Mouse (Mus musculus) lung, embryonic 15.5 days (tissue): ENCODE measurements around the gene Cd9. TPM values are rescaled to one million over a fixed set of nuclear protein-coding genes. Genes with fewer than 3 reads are reported as not detected.
A peak's percentile ranks its signal among the peaks of the same experiment; 100 is the strongest.

Source experiments
- ATAC-seq: fragments of 200-750 bp; cut with Nextera tagmentation; 2 replicates; pipeline ENCODE4 v1.8.0; 2017; ENCODE audit warnings: moderate number of reproducible peaks, borderline replicate concordance; ENCODE audit not compliant: low FRiP score, low TSS enrichment; ENCODE audit errors: extremely low read depth
- H3K27ac ChIP-seq: fragments of 300-500 bp; sonication (generic); 2 replicates; pipeline ENCODE4 v1.5.1; 2015; ENCODE audit warnings: moderate library complexity, mild to moderate bottlenecking, inconsistent platforms
- H3K27me3 ChIP-seq: fragments of 300-500 bp; sonication (generic); 2 replicates; pipeline ENCODE4 v1.6.1; 2015; ENCODE audit warnings: inconsistent platforms
- H3K36me3 ChIP-seq: fragments of 300-500 bp; sonication (generic); 2 replicates; pipeline ENCODE4 v1.6.1; 2015; ENCODE audit warnings: inconsistent platforms
- H3K4me1 ChIP-seq: fragments of 300-500 bp; sonication (generic); 2 replicates; pipeline ENCODE4 v1.6.1; 2015; ENCODE audit warnings: inconsistent platforms
- H3K4me2 ChIP-seq: fragments of 300-500 bp; sonication (generic); 2 replicates; pipeline ENCODE4 v1.6.1; 2015; ENCODE audit warnings: inconsistent platforms, mild to moderate bottlenecking, moderate library complexity
- H3K4me3 ChIP-seq: fragments of 300-500 bp; sonication (generic); 2 replicates; pipeline ENCODE4 v1.5.1; 2015; ENCODE audit warnings: mild to moderate bottlenecking, inconsistent platforms
- H3K9ac ChIP-seq: fragments of 300-500 bp; sonication (generic); 2 replicates; pipeline ENCODE4 v1.6.1; 2015; ENCODE audit warnings: inconsistent platforms
- H3K9me3 ChIP-seq: fragments of 300-500 bp; sonication (generic); 2 replicates; pipeline ENCODE4 v1.6.1; 2016; ENCODE audit warnings: inconsistent platforms
- WGBS: fragments of 180-500 bp; shearing (Covaris S2); methylation state at CpG from one replicate; pipeline ENCODE4 v1.1.7; 2015; 5-methylcytosine and 5-hydroxymethylcytosine counted together
- polyA plus RNA-seq: library from polyadenylated mRNA; unstranded; fragments of >200 nt; fragmentation: Nextera tagmentation; extraction: Ambion mirVana; gene quantifications from 2 replicates; pipeline ENCODE4 v1.2.1, GENCODE M21; 2015

Gene Cd9
- polyA plus RNA-seq, 1 experiment from 2014 or later = 250 TPM

DNA sequence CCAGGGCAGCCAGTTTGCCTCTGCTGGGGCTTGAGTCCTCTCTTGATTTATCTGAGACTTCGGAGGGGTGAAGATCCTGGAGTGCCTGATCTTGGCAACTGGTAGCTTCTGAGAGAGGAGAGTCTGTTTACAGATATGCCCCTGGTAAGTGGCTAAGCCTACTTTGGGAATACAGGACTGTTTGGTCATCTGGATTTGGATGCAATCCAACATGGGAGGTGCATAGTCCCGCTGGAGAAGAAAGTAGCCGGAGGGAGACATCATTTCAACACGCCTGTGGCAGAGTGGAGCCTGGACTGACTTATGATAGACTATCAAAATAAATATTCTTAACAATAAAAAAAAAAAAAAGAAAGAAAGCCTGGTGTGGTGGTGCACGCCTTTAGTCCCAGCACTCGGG lies 64.8 kb downstream of the Cd9 start:
- no peak for ATAC-seq
- H3K4me2 ChIP-seq = no peak overlapping the region
- no peak overlapping the region for H3K9ac ChIP-seq
- H3K27me3 ChIP-seq = no peaks in the 10 kb centered on the region
- H3K27ac ChIP-seq = no peak overlapping the region
- WGBS = 43% methylated on average over 6 of the region's 6 CpGs
- H3K36me3 ChIP-seq = no peaks in the 10 kb centered on the region
- no peaks in the 10 kb centered on the region for H3K9me3 ChIP-seq
- H3K4me3 ChIP-seq = no peak overlapping the region
- peaks cover 12% of the 10 kb centered on the region for H3K4me1 ChIP-seq

DNA sequence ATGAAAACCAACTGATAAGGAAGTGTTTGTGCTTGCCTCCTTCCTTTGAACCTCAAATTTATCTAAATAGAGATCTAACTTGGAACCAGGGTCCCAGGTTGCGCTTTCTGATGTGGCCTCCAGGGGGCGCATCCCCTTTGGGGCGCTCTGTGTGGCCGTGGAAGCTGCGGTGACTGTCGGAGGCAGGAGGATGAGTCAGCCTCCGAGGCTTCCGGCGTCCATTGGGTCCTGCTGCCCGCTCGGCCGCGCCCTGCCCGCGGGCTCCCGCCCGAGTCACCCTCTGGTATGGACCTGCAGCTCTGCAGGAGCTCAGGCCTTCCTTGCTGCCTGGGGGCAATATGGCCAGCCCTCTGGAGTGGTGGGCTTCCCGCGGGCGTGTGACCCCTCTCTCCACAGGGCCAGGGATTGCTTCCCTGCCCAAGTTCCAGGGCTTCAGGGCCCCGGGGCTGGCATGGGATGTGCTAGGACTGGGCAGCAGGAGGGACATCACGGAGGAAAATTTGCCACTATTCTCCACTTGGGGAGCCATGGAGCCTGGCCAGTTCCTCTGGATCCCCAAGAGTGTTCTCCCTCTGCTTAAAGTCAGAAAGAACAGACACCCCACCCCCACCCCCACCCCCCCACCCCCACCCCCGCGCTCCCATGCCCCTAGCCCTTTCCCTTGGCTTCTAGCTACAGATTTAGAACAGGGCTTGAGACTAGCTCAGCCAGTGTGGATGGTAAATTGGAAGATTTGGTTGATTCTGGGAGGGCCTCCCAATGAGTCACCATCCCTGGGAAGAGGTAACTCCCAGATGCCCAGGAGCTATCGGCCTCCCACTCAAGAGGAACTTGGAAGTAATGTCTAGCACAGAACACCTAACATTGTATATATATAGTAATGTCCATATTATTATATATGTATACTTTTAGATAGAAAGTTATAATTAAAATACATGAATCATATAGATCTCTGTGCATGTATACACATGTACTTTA lies 67.9 kb downstream of the Cd9 start:
- peaks cover 26% of the 10 kb centered on the region for H3K4me1 ChIP-seq
- 3% methylated on average over 25 of the region's 25 CpGs for WGBS
- H3K9ac ChIP-seq = peak overlapping the region; percentile 59
- peak overlapping the region; percentile 50 for H3K4me3 ChIP-seq
- H3K36me3 ChIP-seq = no peaks in the 10 kb centered on the region
- H3K27me3 ChIP-seq = no peaks in the 10 kb centered on the region
- peak overlapping the region; percentile 97 for H3K4me2 ChIP-seq
- H3K9me3 ChIP-seq = no peaks in the 10 kb centered on the region
- H3K27ac ChIP-seq = peak overlapping the region; percentile 66; the same call in 1 of the 2 replicates
- ATAC-seq = peak; percentile 80

DNA sequence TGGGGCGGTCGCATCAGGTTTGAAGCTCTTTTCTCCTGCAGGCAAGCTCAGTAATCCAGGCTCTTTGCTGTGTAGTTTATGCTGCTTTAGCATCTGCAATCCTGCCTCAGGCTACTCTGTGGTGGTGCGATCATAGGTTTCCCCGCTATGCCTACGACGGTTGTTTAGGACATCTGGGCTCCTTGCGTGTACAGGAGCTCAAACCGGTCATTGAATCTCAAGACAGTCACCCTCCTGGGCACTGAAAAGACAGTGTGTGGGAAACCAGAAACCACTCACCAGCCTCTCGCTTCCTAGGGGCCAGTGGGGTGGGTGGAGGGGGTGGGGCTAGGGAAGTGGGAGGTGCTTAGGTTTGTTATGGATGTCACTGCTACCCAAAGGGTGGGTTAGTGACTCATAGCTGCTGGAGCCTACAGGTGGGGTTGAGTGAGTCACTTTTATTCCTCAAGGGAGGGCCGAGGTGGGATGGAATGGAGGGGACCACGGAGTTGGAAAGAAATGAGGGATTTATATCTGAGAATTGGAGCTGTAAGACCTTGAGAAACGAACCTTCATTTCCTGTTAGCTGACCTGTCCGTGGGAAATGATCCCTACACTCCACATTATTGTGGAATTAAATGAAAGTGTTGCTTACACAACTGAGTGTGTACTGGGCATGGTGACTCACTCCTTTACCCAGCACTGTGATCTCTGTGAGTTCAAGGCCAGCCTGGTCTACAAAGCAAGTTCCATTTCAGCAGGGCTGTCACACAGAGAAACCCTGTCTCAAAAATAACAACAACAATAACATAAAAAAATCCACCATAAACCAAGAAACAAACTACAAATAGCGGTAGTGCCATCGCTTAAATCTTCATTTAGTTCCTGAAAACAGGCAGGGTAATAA lies 69.1 kb downstream of the Cd9 start:
- H3K27me3 ChIP-seq = no peaks in the 10 kb centered on the region
- ATAC-seq = no peak
- H3K36me3 ChIP-seq = no peaks in the 10 kb centered on the region
- no peaks in the 10 kb centered on the region for H3K9me3 ChIP-seq
- no peak overlapping the region for H3K4me2 ChIP-seq
- peaks cover 26% of the 10 kb centered on the region for H3K4me1 ChIP-seq
- WGBS = 59% methylated on average over 15 of the region's 15 CpGs
- no peak overlapping the region for H3K27ac ChIP-seq
- no peak overlapping the region for H3K4me3 ChIP-seq
- H3K9ac ChIP-seq = no peak overlapping the region

DNA sequence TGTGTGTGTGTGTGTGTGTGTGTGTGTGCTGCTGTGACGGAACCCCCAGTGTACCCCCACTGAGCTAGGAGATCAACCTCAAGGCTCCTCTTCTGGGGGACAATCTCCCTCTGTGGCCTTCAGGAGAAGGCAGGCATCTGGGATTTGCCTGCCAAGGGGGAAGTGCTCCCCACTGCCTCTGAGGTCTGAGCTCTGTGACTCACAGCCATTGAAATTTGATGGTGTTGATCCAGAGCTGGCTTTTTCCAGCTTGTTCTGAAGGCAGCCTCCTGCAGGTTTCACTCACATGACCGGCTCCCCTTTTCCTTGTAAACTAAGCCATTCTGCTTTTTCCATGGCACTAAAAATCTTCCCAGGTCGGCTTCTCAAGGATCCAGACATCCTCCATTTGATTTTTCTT lies 70.4 kb downstream of the Cd9 start:
- no peak overlapping the region for H3K9ac ChIP-seq
- no peak overlapping the region for H3K4me2 ChIP-seq
- H3K4me3 ChIP-seq = no peak overlapping the region
- H3K9me3 ChIP-seq = no peaks in the 10 kb centered on the region
- H3K27me3 ChIP-seq = no peaks in the 10 kb centered on the region
- 68% methylated on average over 3 of the region's 3 CpGs for WGBS
- peaks cover 22% of the 10 kb centered on the region for H3K4me1 ChIP-seq
- no peaks in the 10 kb centered on the region for H3K36me3 ChIP-seq
- ATAC-seq = no peak
- no peak overlapping the region for H3K27ac ChIP-seq

DNA sequence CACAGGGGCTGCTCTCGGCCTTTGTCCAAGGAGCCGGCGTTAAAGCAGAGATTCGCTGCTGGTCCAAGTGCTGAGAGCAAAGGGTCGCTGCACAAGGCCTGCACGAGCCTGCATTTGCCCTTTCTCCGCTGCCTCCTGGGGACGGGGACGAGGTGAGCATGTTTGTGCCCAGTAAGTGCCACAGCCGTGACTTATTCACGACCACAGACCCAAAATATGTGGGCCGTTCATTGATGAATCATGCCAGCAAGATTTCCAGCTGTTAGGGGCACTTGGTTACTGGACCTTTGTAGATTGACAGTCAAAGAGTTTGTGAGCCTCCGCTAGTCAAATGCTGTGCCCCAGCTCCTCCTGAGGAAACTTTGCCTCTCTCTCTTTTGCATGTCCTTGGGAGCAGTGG lies 71.1 kb downstream of the Cd9 start:
- peaks cover 22% of the 10 kb centered on the region for H3K4me1 ChIP-seq
- no peak overlapping the region for H3K4me3 ChIP-seq
- no peaks in the 10 kb centered on the region for H3K9me3 ChIP-seq
- no peaks in the 10 kb centered on the region for H3K27me3 ChIP-seq
- no peak for ATAC-seq
- H3K4me2 ChIP-seq = no peak overlapping the region
- no peak overlapping the region for H3K27ac ChIP-seq
- H3K9ac ChIP-seq = no peak overlapping the region
- 58% methylated on average over 13 of the region's 13 CpGs for WGBS
- no peaks in the 10 kb centered on the region for H3K36me3 ChIP-seq

DNA sequence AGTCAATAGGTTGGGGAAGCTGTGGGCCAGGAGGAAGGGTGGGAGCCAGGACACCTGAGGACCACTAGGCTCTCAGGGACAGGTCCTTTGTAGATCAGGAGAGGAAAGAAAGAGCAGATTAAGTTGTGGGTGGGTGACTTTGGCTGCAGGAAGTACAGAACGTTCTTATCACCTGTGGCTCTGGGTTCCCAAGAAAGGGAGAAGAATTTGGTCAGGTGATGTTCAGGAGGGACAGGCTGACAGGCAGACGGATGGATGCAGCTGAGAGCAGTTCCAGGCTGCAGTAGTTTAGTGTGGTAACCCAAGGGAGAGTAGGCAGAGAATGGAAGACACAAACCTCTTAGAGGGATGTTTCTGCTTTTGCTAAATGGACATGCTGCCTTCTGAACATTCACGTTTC lies 71.5 kb downstream of the Cd9 start:
- peaks cover 22% of the 10 kb centered on the region for H3K4me1 ChIP-seq
- H3K4me3 ChIP-seq = no peak overlapping the region
- 45% methylated on average over 3 of the region's 3 CpGs for WGBS
- H3K27ac ChIP-seq = no peak overlapping the region
- no peaks in the 10 kb centered on the region for H3K27me3 ChIP-seq
- H3K36me3 ChIP-seq = no peaks in the 10 kb centered on the region
- no peaks in the 10 kb centered on the region for H3K9me3 ChIP-seq
- no peak for ATAC-seq
- H3K4me2 ChIP-seq = peak overlapping the region; percentile 53
- H3K9ac ChIP-seq = no peak overlapping the region

DNA sequence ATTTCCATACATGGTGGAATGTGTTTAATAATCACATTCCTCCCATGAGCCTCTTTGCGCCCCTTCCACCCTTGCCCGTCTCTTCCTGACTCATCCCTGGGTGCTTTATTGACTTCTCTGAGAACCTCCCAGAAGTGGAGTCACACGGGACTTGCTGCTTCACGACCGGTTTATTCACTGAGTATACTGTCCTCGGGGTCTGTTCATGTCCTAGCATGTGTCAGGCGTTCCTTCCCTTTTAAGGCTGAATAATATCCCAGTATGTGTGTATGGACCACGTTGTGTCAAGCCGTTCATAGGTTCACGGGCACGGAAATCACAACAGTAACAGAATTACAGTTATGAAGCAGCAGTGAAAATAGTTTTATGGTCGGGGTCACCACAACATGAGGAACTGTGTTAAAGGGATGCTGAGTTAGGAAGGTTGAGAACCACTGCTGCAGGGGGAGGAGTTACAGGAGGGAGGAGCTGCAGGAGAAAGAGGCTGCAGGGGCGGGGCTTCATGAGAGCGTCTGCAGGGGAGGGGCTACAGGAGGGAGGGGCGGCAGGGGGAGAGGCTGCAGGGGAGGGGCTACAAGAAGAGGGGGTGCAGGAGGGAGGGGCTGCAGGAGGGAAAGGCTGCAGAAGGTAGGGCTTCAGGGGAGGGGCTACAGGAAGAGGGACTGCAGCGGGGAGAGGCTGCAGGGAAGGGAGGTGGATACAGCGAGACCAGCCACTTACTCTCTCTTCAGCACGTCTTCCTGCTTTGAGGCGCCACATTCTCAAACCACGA lies 72.4 kb downstream of the Cd9 start:
- Histone ChIP-seq H3K9ac (no peak overlapping the region), H3K27me3 (no peaks in the 10 kb centered on the region), H3K4me1 (peaks cover 22% of the 10 kb centered on the region), H3K4me2 (peak overlapping the region; percentile 53), H3K9me3 (no peaks in the 10 kb centered on the region), H3K36me3 (no peaks in the 10 kb centered on the region), H3K27ac (no peak overlapping the region), H3K4me3 (peak overlapping the region; percentile 22)
- peak; percentile 64 for ATAC-seq
- 15% methylated on average over 20 of the region's 20 CpGs for WGBS

DNA sequence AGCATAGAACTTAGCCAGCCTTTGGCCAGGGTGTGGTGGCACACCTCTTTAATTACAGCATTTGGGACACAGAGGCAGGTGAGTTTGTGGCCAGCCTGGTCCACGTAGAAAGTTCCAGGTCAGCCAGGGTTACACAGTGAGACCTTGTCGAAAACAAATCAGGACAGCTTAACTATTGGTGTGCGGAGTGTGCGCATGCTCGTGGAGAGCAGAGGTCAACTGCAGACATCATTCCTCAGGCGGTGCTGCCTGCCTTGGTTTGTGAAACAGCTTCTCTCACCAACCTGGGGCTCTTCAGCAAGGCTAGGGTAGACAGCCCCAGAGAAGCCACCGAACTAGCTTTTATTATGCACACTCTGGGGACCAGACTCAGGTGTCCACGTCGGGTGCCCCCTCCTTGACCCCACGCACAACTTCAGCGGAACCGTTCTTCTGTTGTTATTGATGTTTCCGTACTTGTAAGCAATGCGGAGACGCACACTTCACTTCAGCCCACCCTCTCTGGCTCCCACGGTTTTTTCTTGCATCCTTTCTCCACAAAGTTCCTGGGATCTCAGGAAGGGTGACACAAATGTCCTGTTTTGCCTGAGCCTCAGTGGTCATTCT lies 74.0 kb downstream of the Cd9 start:
- Histone ChIP-seq H3K27ac (no peak overlapping the region), H3K9me3 (no peaks in the 10 kb centered on the region), H3K4me2 (no peak overlapping the region), H3K4me3 (no peak overlapping the region), H3K27me3 (no peaks in the 10 kb centered on the region), H3K36me3 (no peaks in the 10 kb centered on the region), H3K4me1 (peaks cover 14% of the 10 kb centered on the region), H3K9ac (no peak overlapping the region)
- 52% methylated on average over 16 of the region's 16 CpGs for WGBS
- ATAC-seq = no peak

DNA sequence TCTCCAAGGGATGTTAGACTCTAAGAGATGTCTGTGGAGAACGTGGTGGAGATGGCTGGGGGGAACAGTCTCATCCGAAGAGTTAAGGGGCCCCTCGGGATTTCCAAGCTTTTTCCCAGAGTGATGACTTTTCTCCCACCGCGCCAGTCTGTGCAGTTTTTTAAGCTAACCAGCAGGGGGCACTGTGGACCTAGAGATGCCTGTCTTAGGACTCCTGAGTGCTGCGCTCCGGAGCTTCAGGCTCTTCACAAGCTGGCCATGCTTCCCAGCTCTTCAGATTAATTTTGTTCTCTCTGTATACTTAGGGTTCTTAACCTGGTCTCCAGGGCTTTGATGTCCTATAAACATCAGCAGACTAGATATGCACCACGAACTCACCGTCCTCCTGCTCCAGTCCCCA lies 75.8 kb downstream of the Cd9 start:
- Histone ChIP-seq H3K4me3 (no peak overlapping the region), H3K36me3 (no peaks in the 10 kb centered on the region), H3K9ac (no peak overlapping the region), H3K4me1 (peaks cover 14% of the 10 kb centered on the region), H3K9me3 (no peaks in the 10 kb centered on the region), H3K27me3 (no peaks in the 10 kb centered on the region), H3K27ac (no peak overlapping the region), H3K4me2 (no peak overlapping the region)
- WGBS = 3% methylated on average over 9 of the region's 9 CpGs
- peak; percentile 52; the same call in 1 of the 2 replicates for ATAC-seq

DNA sequence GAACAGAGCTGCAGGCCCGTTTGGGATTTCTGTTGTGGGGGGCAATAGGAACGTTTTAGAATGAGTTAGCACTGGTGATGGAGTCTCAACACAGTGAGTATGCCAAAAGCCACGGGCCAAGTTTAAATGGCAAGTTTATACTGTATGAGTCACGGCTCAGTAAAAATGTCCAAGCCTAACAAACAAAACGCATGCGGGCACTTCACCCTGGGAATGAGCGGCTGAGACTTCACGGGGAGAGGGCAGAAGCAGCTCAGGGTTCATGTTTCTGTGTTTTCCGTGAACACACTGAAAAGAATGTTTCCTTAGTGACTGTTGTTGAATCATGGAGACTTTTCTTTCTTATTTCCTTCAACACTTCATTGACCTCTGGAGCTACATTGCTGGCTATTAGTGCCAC lies 81.3 kb downstream of the Cd9 start:
- Histone ChIP-seq H3K9ac (no peak overlapping the region), H3K27ac (no peak overlapping the region), H3K9me3 (no peaks in the 10 kb centered on the region), H3K36me3 (no peaks in the 10 kb centered on the region), H3K4me2 (no peak overlapping the region), H3K4me3 (no peak overlapping the region), H3K4me1 (no peaks in the 10 kb centered on the region), H3K27me3 (no peaks in the 10 kb centered on the region)
- WGBS = 64% methylated on average over 9 of the region's 9 CpGs
- no peak for ATAC-seq

DNA sequence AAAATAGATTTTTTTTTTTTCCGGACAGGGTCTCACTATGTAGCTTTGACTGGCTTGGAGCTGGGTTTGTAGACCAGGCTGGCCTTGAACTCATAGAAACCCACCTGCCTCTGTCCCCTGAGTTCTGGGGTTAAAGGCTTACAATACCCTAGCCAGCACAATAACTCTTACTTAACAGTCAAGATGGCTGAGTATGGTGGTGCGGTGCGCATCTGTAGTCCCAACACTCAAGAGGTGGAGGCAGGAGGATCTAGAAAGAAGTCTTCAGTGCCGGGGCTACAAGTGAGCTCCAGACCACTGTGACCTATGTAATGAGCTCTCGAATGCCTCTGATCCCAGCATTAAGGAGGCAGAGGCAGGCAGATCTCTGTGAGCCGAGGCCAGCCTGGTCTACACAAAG lies 82.9 kb downstream of the Cd9 start:
- H3K4me3 ChIP-seq = no peak overlapping the region
- H3K27ac ChIP-seq = no peak overlapping the region
- no peaks in the 10 kb centered on the region for H3K36me3 ChIP-seq
- no peaks in the 10 kb centered on the region for H3K9me3 ChIP-seq
- 88% methylated on average over 6 of the region's 6 CpGs for WGBS
- H3K9ac ChIP-seq = no peak overlapping the region
- no peak for ATAC-seq
- no peak overlapping the region for H3K4me2 ChIP-seq
- H3K27me3 ChIP-seq = no peaks in the 10 kb centered on the region
- no peaks in the 10 kb centered on the region for H3K4me1 ChIP-seq
